Mouse (Mus musculus) telencephalon, adult 2 months (tissue): ENCODE measurements around the gene Tsr1.

Experiments
- DNase-seq: peaks from one replicate; pipeline ENCODE4 v3.0.0-alpha.2; 2011; ENCODE audit warnings: low read depth, low spot score

Gene Tsr1

DNA sequence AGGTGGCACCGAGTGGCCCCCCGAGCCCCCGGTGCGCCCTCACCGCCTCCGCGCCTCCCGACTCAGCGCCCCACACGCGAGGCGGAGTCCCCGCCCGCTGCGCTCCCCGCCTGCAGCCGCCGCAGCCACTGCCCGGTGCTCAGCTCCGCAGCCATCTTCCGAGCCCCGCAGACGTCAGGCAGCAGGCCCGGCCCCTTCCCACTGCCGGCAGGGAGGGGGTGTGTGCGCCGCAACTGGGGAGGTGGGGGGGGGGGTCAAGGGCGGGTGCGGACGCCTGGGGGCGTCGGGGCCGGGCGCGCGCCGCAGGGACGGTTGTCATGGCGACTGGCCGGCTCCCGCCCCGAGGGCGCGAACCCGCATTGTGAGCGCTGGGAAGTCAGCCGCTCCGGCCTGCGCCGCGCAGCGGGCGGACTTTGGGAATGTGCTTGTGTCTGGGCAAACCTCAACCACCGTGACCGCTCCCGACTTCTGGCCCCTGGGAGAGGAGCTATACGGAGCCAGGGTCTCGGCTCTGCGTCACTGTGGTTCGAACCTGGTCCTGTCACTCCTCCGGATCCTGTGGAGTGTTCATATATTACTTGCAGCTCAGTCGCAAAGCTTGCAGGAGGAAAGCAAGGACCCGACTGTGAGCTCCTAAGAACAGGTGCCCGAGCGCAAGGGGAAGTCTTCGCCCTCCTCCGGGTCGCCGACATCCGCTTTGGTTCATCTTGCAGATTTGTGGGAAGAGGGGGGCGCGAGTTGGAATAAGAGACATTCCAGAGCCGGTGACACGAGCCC, 782 bp upstream of the Tsr1 start, which contains the start of gene Sgsm2:
Gene Sgsm2 (minus strand): TSS at position 160 of the 777 bp plus-strand sequence.
- DNase-seq = peak; percentile 40

DNA sequence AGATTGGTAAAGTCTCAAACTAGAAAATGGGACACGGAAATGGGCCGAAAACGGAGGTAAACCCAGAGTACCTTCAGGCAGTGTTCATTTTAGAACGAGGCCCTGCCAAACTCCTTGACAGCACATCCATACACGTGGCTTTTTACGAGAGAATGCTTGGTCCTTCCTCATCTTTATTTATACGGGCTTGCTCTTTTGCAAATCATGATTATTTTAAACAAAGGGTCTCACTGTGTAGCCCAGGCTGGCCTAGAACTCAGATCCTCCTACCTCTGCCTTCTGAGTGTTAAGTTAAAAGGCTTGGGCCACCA, 601 bp downstream of the Tsr1 start:
- no peak for DNase-seq

DNA sequence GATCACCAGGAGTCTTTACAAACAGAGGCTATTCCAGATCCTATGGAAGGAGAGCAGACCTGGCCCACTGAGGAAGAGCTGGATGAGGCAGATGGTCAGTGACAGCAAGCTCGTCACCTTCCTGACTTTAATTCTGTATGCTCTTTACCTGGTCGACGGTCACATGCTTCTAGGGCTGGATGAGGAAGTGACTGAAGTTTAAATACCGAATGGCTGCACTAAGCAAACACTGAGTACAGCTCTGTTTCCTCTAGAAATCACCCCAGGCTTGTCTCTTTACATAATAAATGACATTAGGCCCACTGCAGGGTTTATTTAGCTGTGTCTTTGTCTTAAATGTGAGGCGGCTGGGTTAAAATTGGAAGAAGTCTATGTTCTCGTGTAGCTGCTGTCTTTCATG, 3.7 kb downstream of the Tsr1 start:
- no peak for DNase-seq

DNA sequence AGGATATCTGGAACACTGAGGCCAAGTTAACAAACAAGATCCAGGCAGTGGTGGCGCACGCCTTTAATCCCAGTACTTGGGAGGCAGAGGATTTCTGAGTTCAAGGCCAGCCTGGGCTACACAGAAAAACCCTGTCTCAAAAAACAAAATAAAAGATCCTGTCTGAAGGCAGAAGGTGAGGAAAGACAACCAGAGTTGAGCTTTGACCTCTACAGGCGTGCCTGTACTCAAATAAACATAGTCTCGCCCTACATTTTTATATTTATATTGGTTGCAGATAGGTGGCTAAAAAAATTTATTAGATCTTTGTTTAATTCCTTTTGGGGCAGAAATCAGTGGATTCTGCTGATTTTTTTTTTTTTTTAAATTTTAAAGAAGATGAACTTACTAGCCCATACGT, 4.5 kb downstream of the Tsr1 start:
- DNase-seq = no peak

DNA sequence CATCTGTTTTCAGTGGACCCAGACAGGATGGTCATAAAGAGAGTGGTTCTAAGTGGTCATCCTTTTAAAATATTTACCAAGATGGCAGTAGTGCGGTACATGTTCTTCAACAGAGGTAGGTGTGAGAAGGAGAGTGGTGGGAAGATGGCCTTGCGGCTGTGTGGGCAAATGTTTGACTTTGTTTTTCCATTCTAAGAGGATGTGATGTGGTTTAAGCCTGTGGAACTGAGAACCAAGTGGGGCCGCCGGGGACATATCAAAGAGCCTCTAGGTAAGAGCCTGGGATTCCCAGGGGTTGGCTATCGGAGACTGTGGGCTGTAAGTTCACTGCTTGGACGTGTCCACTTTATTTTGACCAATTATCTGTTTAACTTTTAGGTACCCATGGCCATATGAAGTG, 10.0 kb downstream of the Tsr1 start:
- no peak for DNase-seq

DNA sequence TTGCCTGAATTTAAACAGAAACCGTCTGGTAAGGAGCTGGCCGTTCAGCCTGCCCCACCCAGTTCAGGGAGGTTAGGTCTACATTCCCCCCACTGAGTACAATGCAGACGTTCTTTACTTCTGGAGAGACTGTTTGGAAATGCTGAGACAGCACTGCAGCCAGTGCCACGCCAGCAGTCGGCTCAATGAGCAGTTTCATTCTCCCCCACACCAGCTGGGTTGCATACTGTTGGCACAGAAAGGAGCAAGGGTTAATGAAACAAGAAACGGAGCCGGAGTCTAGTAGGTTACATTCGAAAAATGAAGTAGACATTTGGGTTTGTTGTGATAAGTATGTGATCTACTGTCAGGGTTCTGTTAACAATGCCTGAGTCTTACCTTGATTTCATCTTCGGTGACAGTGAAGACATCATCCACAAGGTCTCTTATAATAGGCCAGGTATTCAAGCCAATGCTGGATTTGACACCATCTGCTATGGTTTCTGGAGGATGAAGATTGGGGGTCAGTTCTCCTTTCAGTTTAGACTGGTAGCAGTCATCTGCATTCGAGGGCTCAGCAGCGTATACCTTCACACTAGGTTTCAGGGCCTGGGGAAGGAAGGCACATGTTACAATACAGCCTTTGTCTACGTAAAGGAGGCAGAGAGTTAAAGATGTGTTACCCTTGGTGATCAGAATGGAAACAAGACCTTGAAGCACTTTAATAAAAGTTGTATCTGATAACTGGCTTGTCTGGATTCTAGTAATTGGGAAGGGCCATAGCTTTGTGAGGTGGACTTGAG, 10.9 kb downstream of the Tsr1 start:
- no peak for DNase-seq

DNA sequence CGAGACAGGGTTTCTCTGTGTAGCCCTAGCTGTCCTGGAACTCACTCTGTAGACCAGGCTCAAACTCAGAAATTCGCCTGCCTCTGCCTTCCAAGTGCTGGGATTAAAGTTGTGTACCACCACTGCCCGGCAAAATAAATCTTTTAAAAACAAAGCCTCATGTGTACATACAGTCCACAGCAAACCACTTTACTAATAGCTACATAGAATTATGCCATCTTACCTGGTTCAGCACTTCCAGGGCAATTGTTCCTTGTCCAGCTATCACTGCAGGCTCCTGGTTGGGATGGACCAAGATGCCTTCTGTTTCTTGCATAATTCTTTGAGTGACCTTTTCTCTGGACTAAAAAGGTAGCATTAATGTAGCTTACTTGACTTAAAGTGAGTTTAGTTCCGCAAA, 12.1 kb downstream of the Tsr1 start:
- no peak for DNase-seq

DNA sequence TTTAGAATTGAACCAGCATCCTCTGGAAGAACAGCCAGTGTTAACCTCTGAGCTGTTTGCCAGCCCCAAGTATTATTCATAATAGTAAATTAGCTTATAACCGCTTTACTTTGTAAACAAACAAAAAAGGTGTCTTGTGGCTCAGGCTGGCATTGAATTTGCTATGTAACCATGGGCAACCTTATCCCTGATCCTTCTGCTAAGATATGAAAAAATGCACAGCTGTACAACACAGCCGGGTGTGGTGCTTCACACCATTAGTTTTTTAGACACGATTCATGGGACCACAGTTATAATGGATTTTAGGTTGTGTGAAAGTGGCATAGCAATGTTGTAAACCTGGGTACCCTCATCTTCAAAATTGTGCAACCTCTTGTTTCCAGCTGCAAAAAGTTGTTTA, 14.6 kb downstream of the Tsr1 start:
- DNase-seq = no peak

DNA sequence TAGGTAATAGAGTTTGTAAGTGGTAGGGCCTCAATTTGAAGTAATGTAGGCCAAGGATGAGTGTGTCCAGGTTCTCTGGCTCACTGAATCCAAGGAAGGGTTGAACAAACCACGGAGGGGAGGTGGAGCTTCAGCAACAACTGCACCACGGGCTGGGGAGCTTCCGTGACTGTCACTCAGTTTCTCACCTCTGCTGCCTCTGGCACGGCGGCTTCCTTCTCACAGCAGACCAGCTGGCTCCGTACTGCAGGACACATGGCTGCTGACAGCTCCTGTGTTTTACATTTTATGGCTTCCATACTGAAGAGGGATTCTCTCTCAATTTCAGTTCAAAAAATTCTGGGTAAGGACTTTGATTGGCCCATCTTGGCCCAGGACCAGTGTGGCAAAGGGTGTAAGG, 21.4 kb downstream of the Tsr1 start:
- no peak for DNase-seq

DNA sequence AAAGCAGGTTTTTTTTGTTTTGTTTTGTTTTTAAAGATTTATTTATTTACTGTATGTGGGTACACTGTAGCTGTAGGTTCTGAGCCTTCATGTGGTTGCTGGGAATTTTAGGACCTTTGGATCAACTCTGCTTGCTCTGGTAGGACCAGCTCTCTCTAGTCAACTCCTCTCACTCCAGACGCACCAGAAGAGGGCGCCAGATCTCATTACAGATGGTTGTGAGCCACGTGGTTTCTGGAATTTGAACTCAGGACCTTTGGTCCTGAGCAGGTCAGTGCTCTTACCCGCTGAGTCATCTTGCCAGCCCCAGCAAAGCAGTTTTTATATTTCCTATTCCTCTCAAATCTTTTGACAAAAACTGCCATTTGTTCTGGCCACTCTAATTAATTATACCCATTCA, 26.3 kb downstream of the Tsr1 start:
- DNase-seq = no peak

DNA sequence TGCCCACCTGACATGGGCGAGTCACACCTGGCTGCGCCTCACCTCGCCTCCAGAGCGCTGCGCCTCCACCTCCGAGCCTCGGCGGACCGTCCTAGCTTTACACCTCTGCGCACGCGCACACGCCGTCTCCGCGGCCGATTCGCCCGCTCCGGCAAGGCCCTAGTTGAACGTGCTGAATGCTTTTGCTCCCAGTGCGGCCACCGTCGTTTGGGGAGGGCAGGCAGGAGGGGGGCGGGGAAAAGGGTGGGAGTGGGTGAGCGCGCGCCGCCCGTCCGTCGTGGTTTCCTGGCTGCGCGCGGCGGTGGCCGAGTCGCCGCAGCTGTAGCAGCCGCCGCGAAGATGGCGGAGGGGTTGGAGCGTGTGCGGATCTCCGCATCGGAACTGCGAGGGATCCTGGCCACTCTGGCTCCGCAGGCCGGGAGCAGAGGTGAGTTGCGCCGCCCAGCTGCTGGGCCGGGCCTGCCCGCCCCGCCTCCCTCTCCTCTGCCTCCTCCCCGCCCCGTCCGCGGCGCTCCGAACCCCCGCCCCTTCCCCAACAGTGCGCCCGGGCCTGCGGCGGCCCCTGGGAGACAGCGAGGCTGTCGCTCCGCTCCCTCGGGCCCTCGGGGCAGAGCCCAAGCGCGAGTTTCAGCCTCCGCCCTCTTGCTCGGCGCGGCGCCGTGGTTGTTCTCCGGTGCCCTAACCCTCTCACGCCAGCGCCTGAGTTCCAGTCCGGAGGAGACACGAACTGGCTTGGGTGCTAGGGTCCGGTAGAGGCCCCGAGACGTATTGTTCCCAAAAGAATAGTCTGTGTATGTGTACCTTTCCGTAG, 27.9 kb downstream of the Tsr1 start, which contains the start of the genes Smg6 and Srr:
Gene Smg6 (plus strand): TSS at position 247 of the 811 bp plus-strand sequence.
Gene Srr (minus strand): TSS at position 372 of the 811 bp plus-strand sequence.
- DNase-seq = peak; percentile 94

DNA sequence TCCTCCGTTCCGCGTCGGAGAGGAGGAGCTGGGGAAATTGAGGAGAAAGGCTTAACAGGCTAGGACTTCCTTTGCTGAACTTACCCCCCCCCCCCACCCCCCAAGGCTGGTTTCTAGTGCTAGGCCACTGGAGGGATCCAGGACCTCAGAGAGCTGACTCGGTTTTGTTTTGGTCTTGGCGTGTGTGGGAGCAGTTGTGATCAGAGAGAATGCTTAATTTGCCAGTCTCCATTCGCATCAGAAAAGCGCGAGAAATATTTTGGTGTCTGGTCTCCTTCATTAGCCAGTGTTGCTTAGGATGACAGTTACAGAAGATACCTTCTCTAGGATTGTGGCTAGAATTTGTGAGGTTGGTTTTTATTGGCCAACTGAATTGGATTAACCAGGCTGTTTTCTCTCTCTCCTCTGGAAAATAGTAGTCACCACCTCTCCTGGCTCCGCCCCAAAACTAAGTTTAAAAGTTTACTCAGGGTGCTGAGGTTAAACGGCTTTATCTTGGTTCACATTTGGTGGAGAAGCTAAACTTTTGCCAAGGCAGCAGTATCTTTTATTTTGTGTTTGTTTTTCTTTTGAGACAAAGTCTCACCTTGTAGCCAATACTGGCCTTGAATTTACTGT, 28.6 kb downstream of the Tsr1 start:
- DNase-seq = no peak

DNA sequence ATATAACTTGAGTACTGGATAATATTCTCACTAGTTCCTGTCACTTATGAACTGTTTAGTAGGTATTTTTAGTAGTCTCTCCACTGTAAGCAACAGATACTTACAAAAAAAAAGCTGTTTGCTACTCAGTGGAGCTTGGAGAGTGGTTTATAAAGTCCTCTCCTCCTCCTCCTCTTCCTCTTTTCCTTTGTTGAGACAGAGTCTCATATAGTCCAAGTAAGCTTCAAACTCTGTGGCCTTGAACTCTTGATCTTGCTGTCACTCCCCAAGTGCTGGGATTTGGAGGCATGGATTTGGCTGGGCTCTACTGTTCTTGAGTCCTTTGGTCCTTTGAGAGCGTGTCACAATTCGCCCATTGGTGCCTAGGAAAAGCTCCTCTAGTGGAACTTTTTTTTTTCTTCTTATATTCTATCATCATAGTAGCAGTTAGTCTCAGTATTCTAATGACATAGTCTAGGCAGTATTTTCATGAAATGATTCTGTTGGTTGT, 29.4 kb downstream of the Tsr1 start:
- DNase-seq = no peak

DNA sequence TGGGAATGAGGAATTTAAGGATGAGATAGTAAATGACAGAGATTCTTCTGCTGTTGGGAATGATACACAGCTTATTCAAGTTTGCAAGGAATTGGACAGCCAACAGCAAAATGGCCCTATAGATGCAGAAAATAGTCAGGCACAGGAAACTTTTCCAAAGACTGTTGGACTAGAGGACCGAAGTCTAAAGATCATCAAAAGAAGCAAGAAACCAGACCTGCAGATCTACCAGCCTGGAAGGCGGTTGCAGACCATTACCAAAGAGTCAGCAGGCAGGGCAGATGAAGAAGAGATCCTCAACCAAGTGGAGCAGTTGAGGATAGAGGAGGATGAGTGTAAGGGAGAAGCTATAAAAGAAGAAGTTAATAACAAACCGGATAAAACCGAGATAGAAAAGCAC, 31.2 kb downstream of the Tsr1 start:
- DNase-seq = no peak

DNA sequence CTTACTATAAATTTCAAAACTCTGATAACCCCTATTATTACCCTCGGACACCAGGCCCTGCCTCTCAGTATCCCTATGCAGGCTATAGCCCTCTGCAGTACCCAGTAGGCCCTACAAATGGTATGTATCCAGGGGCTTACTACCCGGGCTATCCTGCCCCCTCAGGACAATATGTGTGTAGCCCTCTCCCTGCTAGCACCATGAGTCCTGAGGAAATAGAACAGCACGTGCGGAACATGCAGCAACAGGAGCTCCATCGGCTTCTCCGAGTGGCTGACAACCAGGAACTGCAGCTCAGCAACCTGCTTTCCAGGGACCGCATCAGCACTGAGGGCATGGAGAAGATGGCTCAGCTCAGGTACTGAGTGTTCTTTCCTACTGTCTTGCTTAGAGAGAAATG, 32.5 kb downstream of the Tsr1 start:
- DNase-seq = no peak

DNA sequence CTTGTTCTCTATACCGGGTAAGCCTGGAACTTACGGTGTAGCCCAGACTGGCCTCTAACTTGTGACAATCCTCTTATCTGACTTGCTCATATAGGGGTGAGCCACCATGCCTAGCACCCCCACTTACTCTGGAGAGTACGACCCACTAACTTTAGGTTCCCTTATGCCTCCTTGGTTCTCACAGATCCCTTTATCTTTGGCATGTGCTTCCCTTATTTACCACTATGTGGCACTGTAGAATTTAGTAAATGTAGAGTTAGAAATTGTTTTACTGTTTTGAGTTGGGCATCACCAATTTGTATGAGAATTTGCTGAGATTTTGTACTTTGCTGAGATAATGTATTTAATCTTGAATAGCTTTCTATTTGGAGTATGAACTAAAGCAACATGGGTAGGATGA, 48.5 kb downstream of the Tsr1 start:
- no peak for DNase-seq

DNA sequence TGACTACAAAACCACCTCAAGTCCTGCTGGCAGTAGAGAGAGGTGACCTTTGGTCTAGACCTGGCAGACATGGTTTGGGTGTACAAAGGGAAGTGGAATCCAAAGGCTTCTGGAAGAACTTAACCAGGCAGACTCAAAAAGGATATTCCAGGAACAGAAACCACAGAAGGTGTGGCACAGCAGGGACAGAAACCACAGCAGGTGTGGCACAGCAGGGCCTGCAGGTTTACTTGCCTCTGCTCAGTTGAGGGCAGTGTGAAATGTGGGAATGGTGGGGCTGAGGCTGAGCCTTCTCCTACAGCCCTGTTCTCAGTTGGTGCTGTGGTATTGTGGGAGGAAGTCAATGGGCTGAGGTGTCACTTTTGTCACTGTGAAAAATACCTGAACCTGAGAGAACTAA, 57.0 kb downstream of the Tsr1 start:
- no peak for DNase-seq

DNA sequence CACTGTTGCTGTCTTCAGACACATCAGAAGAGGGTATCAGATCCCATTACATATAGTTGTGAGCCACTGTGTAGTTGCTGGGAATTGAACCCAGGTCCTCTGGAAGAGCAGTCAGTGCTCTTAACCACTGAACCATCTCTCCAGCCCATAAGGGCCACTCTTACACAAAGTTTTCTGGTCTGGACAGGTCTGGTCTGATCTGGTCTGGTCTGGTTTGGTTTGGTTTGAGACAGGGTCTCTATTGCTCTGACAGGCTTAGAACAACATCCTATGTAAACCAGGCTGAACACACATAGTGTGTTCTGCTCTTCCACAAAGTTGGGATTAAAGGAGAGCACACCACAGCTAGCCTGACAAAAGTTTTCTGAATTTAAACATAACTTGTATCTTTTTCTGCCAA, 58.1 kb downstream of the Tsr1 start:
- DNase-seq = no peak

DNA sequence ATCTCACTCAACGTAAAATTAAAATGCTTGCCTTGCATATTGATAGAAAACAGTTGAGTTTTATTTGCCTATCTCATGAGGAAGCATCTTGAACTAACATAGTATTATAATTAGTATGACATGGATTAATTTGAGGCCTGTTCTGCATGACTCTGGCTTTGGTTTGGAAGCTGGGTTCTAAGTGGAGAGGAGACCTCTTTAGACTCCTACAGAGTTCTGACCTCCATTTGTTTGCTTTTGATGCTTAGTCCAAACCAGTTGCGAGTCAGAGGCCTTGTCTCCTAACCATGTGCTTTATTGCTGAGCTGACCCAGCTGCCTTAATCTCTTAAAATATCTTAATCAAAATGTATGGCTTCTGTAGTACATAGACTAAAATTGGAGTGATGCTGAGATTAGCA, 59.7 kb downstream of the Tsr1 start:
- no peak for DNase-seq
